Mouse (Mus musculus) adrenal gland, postnatal 4 days (tissue): ENCODE data around the gene Gm13275. TPM values are rescaled to one million over a fixed set of nuclear protein-coding genes. Genes with fewer than 3 reads are reported as not detected.
"Not testable (repeated sequence)": the region's sequence is repeated elsewhere in the genome, so short reads cannot be mapped to it uniquely, and the experiment has no call there.

Source experiments
- DNase-seq, 2 experiments: peaks; one replicate each; pipeline ENCODE4 v3.0.0; 2021 to 2022; ENCODE audit warnings: low spot score in 2 of 2, mixed read lengths in 2 of 2
- total RNA-seq, 2 experiments: library from RNA; stranded (reverse); gene quantifications; 2 replicates each; pipeline ENCODE4 v1.2.3; 2021

Gene Gm13275
- total RNA-seq, 2 experiments from 2014 or later = not detected

GRCm38 (mm10) chr4:88797097-88797496, 2.8 kb downstream of the Gm13275 start, which contains the start of gene Gm13279:
TSS of gene Gm13279 (plus strand) at chr4:88797397.
- not testable (repeated sequence) for DNase-seq

- DNase-seq = not testable (repeated sequence)
These were observed 5.1 kb downstream of the Gm13275 start, which contains the start of gene Gm13285 for GRCm38 (mm10) chr4:88799365-88799764. TSS of gene Gm13285 (plus strand) at chr4:88799665.

GRCm38 (mm10) chr4:88802954-88803353, 8.7 kb downstream of the Gm13275 start, which contains the start of gene Gm13287:
TSS of gene Gm13287 (plus strand) at chr4:88803254.
- not testable (repeated sequence) for DNase-seq

- not testable (repeated sequence) for DNase-seq
These were observed 10.9 kb downstream of the Gm13275 start, which contains the start of gene Gm13288 for GRCm38 (mm10) chr4:88805231-88805630. TSS of gene Gm13288 (plus strand) at chr4:88805531.

GRCm38 (mm10) chr4:88805761-88806160, 11.5 kb downstream of the Gm13275 start:
- DNase-seq = not testable (repeated sequence)

GRCm38 (mm10) chr4:88815928-88816327, 21.6 kb downstream of the Gm13275 start, which contains the start of gene Ifna7:
TSS of gene Ifna7 (plus strand) at chr4:88816228.
- no peak for DNase-seq

GRCm38 (mm10) chr4:88819659-88820058, 25.4 kb downstream of the Gm13275 start, which contains the start of gene Ifna11:
TSS of gene Ifna11 (plus strand) at chr4:88819959.
- no peak for DNase-seq

- no peak for DNase-seq
These were observed 28.7 kb downstream of the Gm13275 start for GRCm38 (mm10) chr4:88822995-88823394.

GRCm38 (mm10) chr4:88827116-88827515, 32.8 kb downstream of the Gm13275 start, which contains the start of gene Ifna6:
TSS of gene Ifna6 (plus strand) at chr4:88827416.
- DNase-seq = not testable (repeated sequence)

GRCm38 (mm10) chr4:88830523-88830922, 36.2 kb downstream of the Gm13275 start:
- no peak for DNase-seq

- DNase-seq = not testable (repeated sequence)
These were observed 40.9 kb downstream of the Gm13275 start, which contains the start of gene Ifna5 for GRCm38 (mm10) chr4:88835225-88835624. TSS of gene Ifna5 (plus strand) at chr4:88835525.

- DNase-seq = no peak
These were observed 44.5 kb downstream of the Gm13275 start for GRCm38 (mm10) chr4:88838828-88839227.

- no peak for DNase-seq
These were observed 45.8 kb downstream of the Gm13275 start for GRCm38 (mm10) chr4:88840058-88840457.

GRCm38 (mm10) chr4:88841438-88841911, 47.2 kb downstream of the Gm13275 start, which contains the start of gene Ifna4:
TSS of gene Ifna4 (plus strand) at chr4:88841861.
- DNase-seq = no peak

Other genes starting within 250 kb of the Gm13275 start
- not detected for gene Ifna15, start 236.2 kb upstream of the Gm13275 start, total RNA-seq
- not detected for gene Ifna14, start 222.7 kb upstream of the Gm13275 start, total RNA-seq
- not detected for gene Ifna9, start 202.1 kb upstream of the Gm13275 start, total RNA-seq
- gene Ifna12, start 191.1 kb upstream of the Gm13275 start, total RNA-seq = not detected
- not detected for gene C87499, start 160.1 kb upstream of the Gm13275 start, total RNA-seq
- gene Ifna13, start 150.0 kb upstream of the Gm13275 start, total RNA-seq = not detected
- not detected for gene Ifna16, start 117.6 kb upstream of the Gm13275 start, total RNA-seq
- gene Ifna2, start 110.6 kb upstream of the Gm13275 start, total RNA-seq = not detected
- not detected for gene Ifnab, start 103.1 kb upstream of the Gm13275 start, total RNA-seq
- under 1 TPM; 0.31 to 0.48 TPM for gene Gm26566, start 72.7 kb upstream of the Gm13275 start, total RNA-seq
- gene Klhl9, start 72.0 kb upstream of the Gm13275 start, total RNA-seq = 10 to 100 TPM; 85.2 to 88.5 TPM
- gene Gm13271, start 39.6 kb upstream of the Gm13275 start, total RNA-seq = not detected
- gene Gm13283, start 34.4 kb upstream of the Gm13275 start, total RNA-seq = not detected
- not detected for gene Gm13290, start 20.7 kb upstream of the Gm13275 start, total RNA-seq
- not detected for gene Gm13289, start 17.6 kb upstream of the Gm13275 start, total RNA-seq
- not detected for gene Gm13272, start 14.6 kb upstream of the Gm13275 start, total RNA-seq
- not detected for gene Ifnz, start 12.4 kb upstream of the Gm13275 start, total RNA-seq
- gene Gm13276, start 8.8 kb upstream of the Gm13275 start, total RNA-seq = not detected
- not detected for gene Gm13277, start 5.9 kb upstream of the Gm13275 start, total RNA-seq
- not detected for gene Gm13278, start 2.9 kb upstream of the Gm13275 start, total RNA-seq
- gene Gm13279, start 2.9 kb downstream of the Gm13275 start, total RNA-seq = not detected
- gene Gm13285, start 5.2 kb downstream of the Gm13275 start, total RNA-seq = under 1 TPM in 1 of 2 experiments, not detected in 1; 0.50 TPM
- gene Gm13287, start 8.8 kb downstream of the Gm13275 start, total RNA-seq = not detected
- gene Gm13288, start 11.0 kb downstream of the Gm13275 start, total RNA-seq = not detected
- gene Ifna7, start 21.7 kb downstream of the Gm13275 start, total RNA-seq = not detected
- not detected for gene Ifna11, start 25.5 kb downstream of the Gm13275 start, total RNA-seq
- not detected for gene Ifna6, start 32.9 kb downstream of the Gm13275 start, total RNA-seq
- not detected for gene Ifna5, start 41.0 kb downstream of the Gm13275 start, total RNA-seq
- not detected for gene Ifna4, start 47.4 kb downstream of the Gm13275 start, total RNA-seq
- gene Ifna1, start 55.6 kb downstream of the Gm13275 start, total RNA-seq = not detected
- gene Ifne, start 85.7 kb downstream of the Gm13275 start, total RNA-seq = not detected